Mouse (Mus musculus) splenic B cell, adult 2 months (primary cell): ENCODE data around the gene Zfp160.
"Not testable (repeated sequence)": the region's sequence is repeated elsewhere in the genome, so short reads cannot be mapped to it uniquely, and the experiment has no call there.

ENCODE experiments used
- DNase-seq: peaks from one replicate; pipeline ENCODE4 v3.0.0-alpha.2; 2011; ENCODE audit warnings: low read depth, low spot score
- H3K27me3 ChIP-seq: 2 replicates; pipeline ENCODE4 v1.6.1; 2012; ENCODE audit warnings: mild to moderate bottlenecking, low read length, moderate library complexity, mixed read lengths; ENCODE audit not compliant: control insufficient read depth, poor library complexity, insufficient read depth, severe bottlenecking
- H3K36me3 ChIP-seq: 2 replicates; pipeline ENCODE4 v1.6.1; 2012; ENCODE audit warnings: mild to moderate bottlenecking, low read length, moderate library complexity, mixed read lengths; ENCODE audit not compliant: control insufficient read depth, poor library complexity, insufficient read depth, severe bottlenecking

Zfp160 gene

DNA sequence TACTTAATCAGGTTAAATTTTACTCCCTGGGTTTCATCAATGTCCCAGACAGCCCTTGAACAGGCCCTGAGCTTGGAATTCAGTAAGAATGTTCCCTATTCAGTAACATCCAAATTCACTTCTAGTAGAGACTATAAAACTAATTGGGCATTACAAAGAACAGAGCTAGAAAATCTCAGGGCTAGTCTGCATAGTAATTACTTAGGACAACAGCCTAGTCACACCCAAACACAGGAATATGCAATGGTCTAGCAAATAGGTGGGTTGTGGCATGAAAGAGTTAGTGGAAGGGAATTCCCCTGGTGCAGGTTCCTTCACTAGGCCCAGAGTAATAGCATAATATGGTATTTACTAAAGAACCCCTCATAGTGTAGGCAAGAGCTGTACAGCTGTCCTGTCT, 58.3 kb downstream of the Zfp160 start:
- no peaks in the 10 kb centered on the region for H3K27me3 ChIP-seq
- DNase-seq, result no peak
- no peaks in the 10 kb centered on the region for H3K36me3 ChIP-seq

DNA sequence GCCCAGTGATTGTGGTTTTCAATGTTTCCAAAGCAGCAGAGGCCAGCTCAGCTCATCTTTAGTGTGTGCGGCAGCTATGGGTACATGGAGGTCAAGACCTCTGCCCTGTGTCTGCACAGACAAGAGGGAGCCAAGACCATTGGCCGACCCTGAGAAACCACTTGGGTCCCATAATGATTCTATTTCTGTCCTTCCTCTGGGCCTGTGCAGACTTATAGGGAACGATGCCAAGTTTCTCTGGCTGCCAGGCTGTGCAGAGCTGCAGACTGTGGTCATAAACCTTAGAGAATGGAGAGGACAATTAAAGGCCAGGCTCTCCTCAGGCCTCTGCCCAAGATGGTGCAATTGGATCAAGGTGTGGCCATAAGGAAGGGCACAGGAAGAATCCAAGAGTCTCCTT, 60.7 kb downstream of the Zfp160 start:
- not testable (repeated sequence) for H3K27me3 ChIP-seq, H3K36me3 ChIP-seq, DNase-seq

DNA sequence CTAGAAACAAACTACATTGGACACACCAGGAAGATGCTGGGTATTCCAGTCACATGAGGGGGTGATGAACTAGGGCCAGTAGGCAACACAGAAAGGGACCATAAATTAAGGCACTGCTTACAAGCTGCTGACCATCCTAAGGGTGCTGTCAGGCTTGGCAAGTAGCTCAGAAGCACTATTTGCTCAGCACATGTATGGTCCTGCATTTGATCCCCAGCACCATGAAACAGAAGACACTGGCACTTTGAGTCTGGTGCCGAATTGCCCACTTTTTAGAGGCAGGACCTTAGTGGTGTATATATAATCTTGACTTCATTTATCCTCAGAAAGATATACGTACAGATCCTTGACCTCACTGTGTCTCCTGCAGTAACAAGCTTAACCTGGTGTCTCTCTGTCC, 62.3 kb downstream of the Zfp160 start:
- H3K36me3 ChIP-seq, DNase-seq, H3K27me3 ChIP-seq: not testable (repeated sequence)
